Mouse (Mus musculus) spleen, postnatal 4 days (tissue): ENCODE results near the gene Erbb3.
"Not testable (repeated sequence)": the region's sequence is repeated elsewhere in the genome, so short reads cannot be mapped to it uniquely, and the experiment has no call there.

ENCODE experiments used
- DNase-seq, 2 experiments: peaks; one replicate each; pipeline ENCODE4 v3.0.0; 2022; ENCODE audit warnings: low spot score in 2 of 2

The Erbb3 gene

DNA sequence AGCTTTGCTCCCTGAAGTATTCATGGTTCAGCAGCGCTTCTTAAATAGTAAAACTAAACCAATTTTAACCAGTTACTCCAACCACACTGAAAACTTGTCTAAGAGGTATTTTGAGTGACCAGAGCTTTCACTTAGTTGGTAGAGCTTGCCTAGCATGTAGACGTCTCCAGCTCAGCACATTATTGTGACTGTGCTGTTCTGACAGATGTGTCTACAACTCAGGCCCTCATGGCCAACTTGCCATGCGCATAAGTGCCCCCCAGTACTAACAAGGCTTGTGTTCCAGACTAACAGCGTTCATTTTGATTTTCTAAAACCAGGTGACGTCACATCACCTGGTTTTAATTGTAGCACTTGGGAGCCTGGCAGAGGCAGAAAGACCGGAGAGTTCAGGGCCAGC lies 32.5 kb downstream of the Erbb3 start:
- no peak for DNase-seq

DNA sequence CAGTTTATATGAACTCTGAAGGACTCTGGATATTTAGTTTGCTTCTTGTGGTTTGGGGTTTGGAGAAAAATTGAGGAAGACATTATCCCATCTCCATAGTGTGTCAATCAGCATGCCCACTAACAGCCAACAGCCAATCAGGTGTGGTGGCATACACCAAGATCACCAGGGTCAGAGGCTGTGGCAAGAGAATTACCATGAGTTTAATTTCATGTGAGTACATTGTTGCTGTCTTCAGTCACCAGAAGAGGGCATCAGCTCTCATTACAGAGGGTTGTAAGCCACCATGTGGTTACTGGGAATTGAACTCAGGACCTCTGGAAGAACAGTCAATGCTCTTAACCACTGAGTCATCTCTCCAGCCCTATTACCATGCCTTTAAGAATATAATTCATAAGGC lies 33.2 kb downstream of the Erbb3 start:
- DNase-seq: no peak

DNA sequence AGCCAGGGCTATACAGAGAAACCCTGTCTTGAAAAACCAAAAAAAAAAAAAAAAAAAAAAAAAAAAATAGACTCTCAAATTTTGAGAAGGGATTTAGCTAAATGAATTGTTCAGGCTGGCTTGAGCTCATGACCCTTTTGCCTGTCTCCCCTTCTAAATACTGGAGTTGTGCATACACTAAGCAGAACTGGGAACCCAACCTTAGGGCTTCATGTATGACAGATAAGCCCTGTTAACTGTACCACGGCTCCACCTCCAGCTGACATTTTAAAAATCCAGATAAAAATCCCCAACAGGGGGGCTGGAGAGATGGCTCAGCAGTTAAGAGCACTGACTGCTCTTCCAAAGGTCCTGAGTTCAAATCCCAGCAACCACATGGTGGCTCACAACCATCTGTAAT lies 33.9 kb downstream of the Erbb3 start:
- not testable (repeated sequence) for DNase-seq

DNA sequence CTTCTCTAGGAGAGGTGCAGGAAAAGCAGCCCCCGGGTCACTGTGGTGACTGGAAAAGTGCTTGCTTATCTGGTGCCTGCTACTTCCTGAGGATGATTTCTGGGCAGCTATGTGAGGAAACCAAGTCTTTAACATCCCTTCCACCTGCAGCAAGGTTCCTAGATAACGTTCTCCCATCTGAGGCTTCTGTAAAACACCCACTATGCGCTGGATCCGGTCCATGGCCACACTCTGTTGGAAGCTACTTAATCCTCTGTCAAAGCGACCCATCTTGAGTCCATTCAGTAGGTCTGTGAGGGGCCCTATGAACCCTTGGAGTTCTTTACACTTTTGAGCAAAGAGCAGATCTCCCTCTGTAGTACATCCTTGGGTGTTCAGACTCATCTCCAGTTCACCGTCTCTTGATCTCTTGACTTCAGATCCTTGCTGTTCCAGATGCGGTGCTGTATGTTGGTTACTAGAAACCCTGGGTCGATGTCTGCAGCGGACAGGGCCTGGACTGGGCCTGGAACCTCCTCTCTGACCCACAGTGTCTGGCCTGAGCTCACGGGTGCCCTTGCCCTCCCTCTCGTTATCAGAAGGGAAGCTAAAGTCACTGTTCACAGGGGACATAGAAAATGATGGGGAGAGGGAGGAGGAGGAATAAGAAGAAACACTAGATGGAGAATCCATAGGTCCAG lies 39.2 kb downstream of the Erbb3 start:
- not testable (repeated sequence) for DNase-seq

DNA sequence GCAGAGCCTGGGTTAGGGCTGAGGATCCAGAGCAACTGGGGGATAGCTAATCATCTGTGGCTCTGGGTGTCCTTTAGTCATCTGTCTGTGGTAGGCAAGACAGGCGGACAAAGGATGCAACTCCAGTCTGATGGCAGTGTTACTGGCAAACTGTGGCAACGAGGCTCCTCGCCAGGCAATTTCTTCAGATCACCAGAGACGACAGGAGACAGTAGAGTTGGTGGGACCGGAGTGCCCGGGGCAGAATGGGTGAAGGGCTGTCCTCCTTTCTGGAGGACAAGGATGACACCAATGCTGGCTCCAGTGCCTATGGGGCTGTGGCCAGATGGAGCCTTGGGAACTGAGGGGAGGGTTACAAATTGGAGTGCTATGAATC lies 39.8 kb downstream of the Erbb3 start:
- not testable (repeated sequence) for DNase-seq

DNA sequence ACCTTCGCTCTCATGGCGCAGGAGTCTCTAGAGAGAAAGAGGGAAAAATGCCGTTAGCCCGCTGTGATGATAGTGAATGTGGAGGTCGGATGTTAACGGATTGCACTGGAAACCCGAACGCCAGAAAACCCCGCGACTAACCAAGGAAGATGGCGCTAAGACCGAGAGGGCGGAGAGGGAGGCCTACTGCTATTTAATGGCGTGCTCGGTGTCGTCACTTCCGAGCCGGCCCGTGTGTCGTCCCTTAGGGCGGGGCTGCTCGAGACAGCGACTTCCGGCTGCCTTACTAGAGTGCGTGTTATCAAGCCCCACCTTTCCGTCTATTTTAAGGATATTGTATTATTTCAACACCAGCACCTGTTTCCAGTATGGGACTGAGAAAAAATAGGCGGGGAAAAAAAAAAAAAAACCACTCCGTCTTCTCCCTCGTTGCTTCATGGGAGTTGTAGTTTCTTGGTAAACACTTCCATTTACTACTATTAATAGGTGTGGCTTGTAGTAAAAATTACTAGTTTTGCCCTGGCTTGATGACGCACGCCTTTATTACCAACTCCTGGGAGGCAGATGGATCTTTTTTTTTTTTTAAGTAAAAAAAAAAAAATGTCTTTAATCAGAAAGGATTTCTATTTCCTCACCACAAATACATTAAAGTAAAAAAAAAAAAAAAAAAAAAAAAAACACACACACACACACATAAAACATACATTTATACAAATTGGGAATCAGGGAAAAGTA lies 40.3 kb downstream of the Erbb3 start, which contains the start of gene Rpl41:
Rpl41 (minus strand) TSS at position 359 of the 735 bp plus-strand sequence.
- peak; percentile 89 to 94 for DNase-seq

DNA sequence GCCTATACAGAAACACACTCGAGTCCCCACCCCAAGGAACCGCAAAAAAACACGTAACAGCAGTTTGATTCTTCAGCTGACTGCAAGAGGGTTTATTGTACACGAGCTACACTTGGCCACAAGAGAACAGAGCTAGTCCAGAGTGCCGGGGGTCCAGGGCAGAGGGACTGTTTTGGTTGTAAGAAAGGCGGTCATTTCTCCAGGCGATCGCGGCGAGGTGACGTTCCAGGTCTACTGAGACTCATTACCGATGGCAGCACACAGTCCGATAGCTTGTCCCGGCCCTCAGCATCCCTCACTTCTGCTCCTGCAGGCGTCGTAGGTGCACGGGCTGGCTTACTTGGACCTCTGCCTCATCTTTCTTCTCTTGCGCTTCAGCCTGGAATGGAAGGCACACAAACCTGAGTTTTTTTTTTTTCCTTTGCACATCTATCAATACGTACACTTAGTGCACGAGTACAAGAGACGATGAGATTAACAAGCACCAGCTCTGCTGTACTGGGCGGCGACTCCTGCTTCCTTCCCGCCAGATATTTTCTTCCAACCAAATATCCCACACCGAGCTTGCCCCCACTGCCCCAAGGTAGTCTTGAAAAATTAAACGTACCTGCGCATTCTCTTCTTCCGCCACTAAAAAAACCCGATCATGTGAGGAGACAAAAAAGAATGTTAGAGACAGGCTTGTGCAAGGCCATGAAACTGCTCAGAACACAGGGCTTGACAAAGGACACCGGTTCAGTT lies 41.2 kb downstream of the Erbb3 start:
- peak; percentile 33 to 66 for DNase-seq

DNA sequence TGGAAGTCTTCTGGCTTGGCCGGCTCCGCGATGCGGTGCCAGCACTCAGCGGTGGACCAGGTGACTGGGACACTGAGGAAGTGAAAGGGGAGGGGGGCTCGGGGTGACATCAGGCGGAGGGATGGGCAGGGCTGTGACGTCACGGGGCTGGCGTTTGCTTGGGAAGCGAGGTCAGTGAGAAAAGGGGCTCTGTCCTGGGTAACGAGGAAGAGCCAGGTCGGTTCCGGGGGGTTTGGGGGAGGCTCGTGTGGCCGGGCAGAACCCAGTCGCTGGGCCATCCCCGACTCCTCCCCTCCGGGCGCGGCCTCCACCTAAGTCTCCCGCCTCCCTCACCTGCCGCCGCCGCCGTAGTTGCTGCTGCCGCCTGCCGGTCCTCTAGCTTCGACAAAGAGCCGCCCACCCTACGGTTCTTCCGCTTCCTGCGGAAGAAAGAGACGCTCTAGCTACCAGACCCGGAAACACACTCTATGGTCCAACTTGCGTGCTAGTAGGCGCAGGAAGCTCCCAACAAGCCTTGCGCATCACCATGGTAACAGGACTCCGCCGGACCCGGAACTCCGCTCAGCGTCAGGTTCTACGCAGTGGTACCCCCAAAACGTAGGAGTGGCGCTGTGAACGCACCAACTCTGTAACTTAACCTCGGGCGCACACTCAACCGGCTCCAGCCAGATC lies 42.0 kb downstream of the Erbb3 start, which contains the start of gene Zc3h10:
Zc3h10 (minus strand) TSS at position 414 of the 672 bp plus-strand sequence.
- DNase-seq: peak; percentile 92 to 95

DNA sequence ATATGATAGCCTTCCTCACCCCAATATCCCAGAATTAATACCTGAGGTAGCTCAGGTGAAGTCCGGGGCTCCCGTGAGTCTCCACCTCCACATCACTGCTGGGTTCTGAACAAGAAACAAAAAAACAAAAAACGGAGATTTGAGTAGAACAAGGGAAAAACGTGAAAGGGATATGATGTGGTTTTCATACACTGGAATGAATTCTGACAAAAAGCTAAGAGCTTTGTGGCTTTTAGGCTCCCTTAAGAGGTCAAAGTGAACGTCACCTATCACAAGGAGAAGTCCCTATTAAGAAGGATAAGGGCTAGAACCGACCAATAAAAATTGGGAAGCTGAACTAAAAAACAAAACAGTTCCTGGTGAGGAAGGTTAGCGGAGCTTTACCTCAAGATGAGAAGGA lies 42.7 kb downstream of the Erbb3 start:
- no peak for DNase-seq

DNA sequence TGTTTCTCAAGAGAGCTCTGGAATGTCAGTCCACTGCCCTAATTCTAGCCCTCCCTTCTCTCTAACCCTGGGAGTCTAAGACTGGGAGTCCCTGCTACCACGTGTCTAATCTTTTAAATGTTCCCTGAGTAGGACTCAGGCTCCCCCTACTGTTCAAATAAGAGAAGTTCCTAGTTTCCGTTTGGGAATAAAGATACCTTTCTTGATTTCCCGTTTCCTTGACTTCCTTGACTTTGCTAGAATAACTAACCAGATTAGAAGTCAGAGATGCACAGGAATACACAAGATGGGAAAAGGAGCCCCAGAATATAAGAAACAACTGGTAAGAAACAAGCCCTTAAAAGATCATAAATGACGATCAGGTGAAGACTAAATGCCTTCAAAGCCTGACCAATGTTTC lies 43.1 kb downstream of the Erbb3 start:
- no peak for DNase-seq

DNA sequence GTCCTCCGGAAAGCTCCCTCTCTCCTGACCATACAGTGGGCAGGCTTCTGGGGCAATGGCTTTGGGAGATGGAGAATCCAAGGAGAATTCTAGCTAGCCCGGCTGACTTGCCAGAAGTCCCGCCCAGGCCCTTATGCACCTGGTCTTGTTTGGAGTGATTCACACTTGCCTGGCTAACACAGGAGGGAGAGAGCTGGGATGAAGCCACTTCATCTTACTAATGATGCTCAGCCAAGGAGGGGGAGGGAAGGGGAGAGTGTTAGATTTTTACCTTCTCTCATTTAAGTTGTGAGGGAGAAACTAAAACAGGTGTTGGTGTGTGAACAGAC lies 43.9 kb downstream of the Erbb3 start:
- no peak for DNase-seq

DNA sequence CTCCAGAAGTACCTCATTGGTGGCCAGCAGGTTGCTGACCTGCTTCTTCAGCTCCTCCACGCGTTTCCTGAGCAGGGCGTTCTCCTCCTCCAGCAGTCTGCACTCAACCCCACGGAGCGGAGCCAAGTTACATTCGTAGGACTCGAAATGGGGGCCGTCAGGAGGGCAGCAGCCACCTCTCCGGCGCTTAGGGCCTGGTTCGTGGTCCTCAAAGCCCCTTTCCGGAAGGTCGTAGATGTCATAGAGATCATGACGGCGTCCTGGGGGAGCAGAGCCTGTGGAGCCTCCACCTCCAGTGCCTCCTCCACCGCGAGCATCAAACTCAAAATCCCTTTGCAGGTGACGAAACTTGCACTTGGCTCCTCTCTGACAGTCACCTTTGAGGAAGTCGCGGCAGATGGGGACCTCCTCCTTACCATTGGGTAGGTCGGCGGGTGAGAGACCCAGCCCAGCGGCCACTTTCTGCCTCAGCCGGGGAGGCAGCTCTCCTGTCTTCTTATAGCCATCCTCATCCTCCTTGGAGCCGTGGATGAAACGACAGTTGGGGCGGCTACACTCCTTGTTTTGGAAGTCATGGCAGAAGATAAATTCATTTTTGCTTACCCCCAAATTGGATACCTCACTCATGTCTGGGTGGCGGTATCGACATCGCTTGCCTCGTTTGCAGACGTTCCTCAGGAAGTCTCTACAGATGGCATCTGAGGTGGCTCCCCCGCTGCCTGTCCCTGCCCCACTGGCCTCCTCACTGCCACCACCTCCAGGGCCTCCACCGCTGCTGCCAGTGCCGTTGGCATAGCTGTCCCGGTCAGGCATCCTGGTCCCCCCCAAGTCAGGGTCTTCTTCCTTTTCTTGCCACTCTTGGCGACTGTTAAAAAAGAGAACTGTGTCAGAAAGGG lies 44.5 kb downstream of the Erbb3 start:
- no peak for DNase-seq

DNA sequence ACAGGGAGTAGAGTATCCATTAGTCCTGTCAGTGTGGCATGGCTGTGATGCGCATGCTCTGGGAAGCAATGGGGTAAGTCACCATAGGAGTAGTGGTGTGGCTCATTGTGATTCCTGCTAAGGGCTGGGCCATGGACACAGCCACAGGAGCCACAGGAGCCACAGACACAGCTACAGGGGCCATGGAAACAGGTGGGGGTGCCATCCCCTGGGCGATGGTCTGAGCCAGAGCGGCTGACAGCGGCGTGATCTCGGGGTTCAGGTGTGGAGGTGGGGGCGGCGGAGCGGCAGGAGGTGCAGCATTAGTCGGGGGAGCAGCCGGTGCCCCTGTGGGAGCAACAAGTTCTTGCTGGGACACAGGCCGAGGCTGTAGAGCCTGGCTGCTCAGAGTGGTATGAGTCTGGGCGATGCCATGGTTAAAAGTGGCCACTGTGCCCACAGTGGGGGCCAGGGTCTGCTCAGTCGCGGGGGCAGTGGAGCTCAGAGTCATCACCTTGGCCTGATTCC lies 45.2 kb downstream of the Erbb3 start:
- no peak for DNase-seq

DNA sequence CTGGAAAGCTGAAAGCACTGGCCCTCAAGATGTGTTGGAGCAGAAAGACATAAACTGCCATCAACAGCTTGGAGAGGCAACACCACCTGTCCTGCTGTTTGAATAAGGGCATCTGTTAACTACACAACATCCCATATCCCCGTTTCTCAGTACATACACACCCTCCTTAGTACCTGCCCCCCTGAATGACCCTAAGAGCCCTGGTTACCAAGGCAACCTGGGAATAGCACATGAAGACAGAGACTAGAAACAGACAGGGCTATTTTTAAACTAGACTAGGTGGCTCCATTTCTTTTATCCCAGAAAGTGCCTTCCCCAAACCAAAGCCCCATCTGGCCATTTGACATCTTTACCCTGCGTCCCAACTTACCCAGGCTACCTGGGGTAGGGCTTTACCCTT lies 46.4 kb downstream of the Erbb3 start:
- no peak for DNase-seq

DNA sequence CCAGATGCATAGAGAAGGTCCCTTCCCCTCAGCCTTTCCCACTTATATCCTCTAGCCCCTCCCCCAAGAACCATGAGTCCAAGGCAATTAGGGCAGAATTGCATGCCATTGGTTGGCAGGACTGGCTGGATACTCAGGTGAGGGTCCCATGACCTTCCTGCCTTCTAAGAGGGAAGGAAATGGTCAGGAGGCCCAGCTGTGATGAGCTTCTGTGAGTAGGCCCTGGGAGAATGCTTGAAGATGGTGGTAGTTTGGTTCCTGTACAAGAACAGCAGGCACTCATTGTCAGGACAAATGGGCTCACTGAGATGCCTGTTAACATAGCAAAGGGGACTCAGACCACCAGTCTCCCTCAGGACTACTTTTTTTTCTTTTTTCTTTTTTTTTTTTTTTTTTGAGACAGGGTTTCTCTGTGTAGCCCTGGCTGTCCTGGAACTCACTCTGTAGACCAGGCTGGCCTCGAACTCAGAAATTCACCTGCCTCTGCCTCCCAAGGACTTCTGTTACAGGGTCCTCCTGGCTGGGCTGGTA lies 51.0 kb downstream of the Erbb3 start:
- DNase-seq: no peak

DNA sequence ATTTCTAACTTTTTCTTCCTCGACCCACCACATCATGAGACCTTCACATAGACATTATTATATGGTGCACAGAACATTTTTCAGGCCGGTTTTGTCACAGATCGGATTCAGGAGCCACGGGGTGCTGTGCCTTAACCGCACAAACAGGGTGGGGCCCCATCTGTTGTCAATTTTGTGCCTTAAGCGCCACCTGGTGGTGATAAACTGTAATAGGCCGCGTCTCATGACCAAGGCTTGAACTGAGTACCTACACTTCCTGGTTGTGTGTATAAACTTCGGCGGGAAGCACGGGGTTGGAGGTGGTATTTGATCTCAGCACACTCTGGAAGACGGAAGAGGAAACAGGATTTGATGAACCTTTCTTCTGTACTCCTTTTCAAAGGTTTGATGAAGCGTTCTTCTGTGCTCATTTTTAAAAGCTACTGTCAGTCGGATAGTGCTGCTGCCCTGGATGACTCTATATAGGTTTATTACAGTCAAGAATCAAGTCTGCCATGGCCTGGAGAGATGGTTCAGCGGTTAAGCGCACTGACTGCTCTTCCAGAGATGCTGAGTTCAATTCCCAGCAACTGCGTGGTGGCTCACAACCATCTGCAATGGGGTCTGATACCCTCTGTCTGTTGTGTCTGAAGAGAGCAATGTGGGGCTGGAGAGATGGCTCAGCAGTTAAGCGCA lies 53.0 kb downstream of the Erbb3 start:
- DNase-seq: peak; percentile 92 to 94

DNA sequence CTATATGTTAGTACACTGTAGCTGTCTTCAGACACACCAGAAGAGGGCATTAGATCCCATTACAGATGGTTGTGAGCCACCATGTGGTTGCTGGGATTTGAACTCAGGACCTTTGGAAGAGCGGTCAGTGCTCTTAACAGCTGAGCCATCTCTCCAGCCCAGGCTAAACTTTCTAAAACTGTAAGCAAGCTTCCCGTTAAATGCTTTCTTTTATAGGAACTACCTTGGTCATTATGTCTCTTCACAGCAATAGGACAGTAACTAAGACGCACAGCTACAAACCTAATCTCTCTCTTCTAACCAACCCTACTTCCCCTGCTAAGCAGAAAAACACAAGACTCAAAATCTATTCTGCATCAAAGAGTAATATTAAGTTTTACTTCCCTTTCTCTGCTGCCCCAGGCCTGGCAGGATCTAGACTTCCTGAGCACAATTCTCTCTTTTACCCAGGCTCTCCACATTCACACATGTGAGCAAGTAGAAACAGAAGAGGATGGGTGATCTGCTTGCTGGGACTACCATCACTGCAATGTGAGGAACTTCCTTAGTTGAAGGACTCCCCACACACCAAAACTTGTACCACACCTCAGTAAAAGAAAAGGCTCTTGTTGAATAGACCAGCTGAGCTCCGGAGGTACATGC lies 53.7 kb downstream of the Erbb3 start:
- no peak for DNase-seq

DNA sequence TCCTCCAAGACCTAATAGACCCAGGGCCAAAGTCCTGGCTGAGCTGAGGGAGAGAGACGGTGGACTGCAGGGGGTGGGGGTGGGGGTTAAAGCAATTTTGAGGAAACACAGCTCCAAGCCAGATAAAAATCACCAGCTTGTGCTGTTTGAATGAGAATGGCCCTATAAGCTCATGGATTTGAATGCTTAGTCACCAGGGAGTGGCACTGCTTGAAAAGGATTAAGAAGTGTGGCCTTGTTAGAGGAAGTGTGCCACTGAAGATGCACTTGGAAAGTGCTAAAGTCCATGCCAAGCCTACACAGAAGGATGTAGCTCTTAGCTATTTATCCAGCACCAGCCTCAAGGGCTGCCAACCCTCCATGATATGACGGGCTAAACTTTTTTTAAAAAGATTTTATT lies 54.2 kb downstream of the Erbb3 start:
- DNase-seq: no peak
